Mouse (Mus musculus): ENCODE measurements around the gene Pacsin3. TPM values are rescaled to one million over a fixed set of nuclear protein-coding genes. Genes with fewer than 3 reads are reported as not detected.
"Not testable (repeated sequence)": the region's sequence is repeated elsewhere in the genome, so short reads cannot be mapped to it uniquely, and the experiment has no call there.

Pacsin3 gene
- 30.0 and 38.5 TPM in 2 replicates for polyA plus RNA-seq (2016; fragmentation: Nextera tagmentation; extraction: Ambion mirVana)

- DNase-seq (ENCODE audit: low spot score), result peak; percentile 59
- Histone ChIP-seq H3K36me3 (peaks cover under 1% of the 10 kb centered on the region; the same call in 1 of the 2 replicates), H3K4me3 (peak within 1 kb of the TSS; percentile 70), H3K27me3 (ENCODE audit: insufficient read depth, poor library complexity, severe bottlenecking) (peaks cover 50% of the 10 kb centered on the region), H3K4me1 (replicated peaks) (peaks cover 49% of the 10 kb centered on the region), H3K9me3 (no peaks in the 10 kb centered on the region), H3K27ac (peak within 1 kb of the TSS; percentile 91)
- WGBS, result 1% methylated on average over 27 of the region's 27 CpGs
These were observed at the start of gene Pacsin3 for GRCm38 (mm10) chr2:91255661-91256150. Pacsin3 (plus strand) TSS chr2:91255954.

GRCm38 (mm10) chr2:91206254-91206775, 49.4 kb upstream of the Pacsin3 start:
- Histone ChIP-seq H3K27ac (no peak overlapping the region), H3K36me3 (peaks cover 70% of the 10 kb centered on the region), H3K4me1 (replicated peaks) (peaks cover 25% of the 10 kb centered on the region), H3K27me3 (ENCODE audit: insufficient read depth, poor library complexity, severe bottlenecking) (no peaks in the 10 kb centered on the region), H3K9me3 (no peaks in the 10 kb centered on the region), H3K4me3 (no peak overlapping the region)
- no peak for DNase-seq (ENCODE audit: low spot score)
- WGBS, result 92% methylated on average over 9 of the region's 9 CpGs

- no peak for DNase-seq (ENCODE audit: low spot score)
- H3K4me3 ChIP-seq, result no peak overlapping the region
- H3K27ac ChIP-seq, result no peak overlapping the region
- no peaks in the 10 kb centered on the region for H3K4me1 ChIP-seq (replicated peaks)
- H3K9me3 ChIP-seq, result no peaks in the 10 kb centered on the region
- peaks cover 91% of the 10 kb centered on the region for H3K36me3 ChIP-seq
- H3K27me3 ChIP-seq (ENCODE audit: insufficient read depth, poor library complexity, severe bottlenecking), result no peaks in the 10 kb centered on the region
These were observed 42.4 kb upstream of the Pacsin3 start for GRCm38 (mm10) chr2:91213311-91213710.

GRCm38 (mm10) chr2:91217032-91217431, 38.7 kb upstream of the Pacsin3 start:
- DNase-seq (ENCODE audit: low spot score), result no peak
- H3K27me3 ChIP-seq (ENCODE audit: insufficient read depth, poor library complexity, severe bottlenecking), result no peaks in the 10 kb centered on the region
- H3K4me3 ChIP-seq, result no peak overlapping the region
- H3K27ac ChIP-seq, result no peak overlapping the region
- peaks cover 57% of the 10 kb centered on the region for H3K36me3 ChIP-seq
- no peaks in the 10 kb centered on the region for H3K4me1 ChIP-seq (replicated peaks)
- no peaks in the 10 kb centered on the region for H3K9me3 ChIP-seq
- WGBS, result 71% methylated on average over 4 of the region's 4 CpGs

- Histone ChIP-seq H3K4me1 (replicated peaks) (no peaks in the 10 kb centered on the region), H3K27ac (no peak overlapping the region), H3K27me3 (ENCODE audit: insufficient read depth, poor library complexity, severe bottlenecking) (no peaks in the 10 kb centered on the region), H3K4me3 (no peak overlapping the region), H3K9me3 (no peaks in the 10 kb centered on the region), H3K36me3 (peaks cover 23% of the 10 kb centered on the region)
- DNase-seq (ENCODE audit: low spot score), result no peak
- 91% methylated on average over 3 of the region's 3 CpGs for WGBS
These were observed 35.3 kb upstream of the Pacsin3 start for GRCm38 (mm10) chr2:91220501-91220900.

GRCm38 (mm10) chr2:91223614-91224013, 32.1 kb upstream of the Pacsin3 start:
- Histone ChIP-seq H3K4me1 (replicated peaks) (no peaks in the 10 kb centered on the region), H3K27me3 (ENCODE audit: insufficient read depth, poor library complexity, severe bottlenecking) (no peaks in the 10 kb centered on the region)

GRCm38 (mm10) chr2:91229735-91230134, 26.0 kb upstream of the Pacsin3 start:
- H3K27ac ChIP-seq, result no peak overlapping the region
- no peaks in the 10 kb centered on the region for H3K9me3 ChIP-seq
- no peak for DNase-seq (ENCODE audit: low spot score)
- no peak overlapping the region for H3K4me3 ChIP-seq
- H3K27me3 ChIP-seq (ENCODE audit: insufficient read depth, poor library complexity, severe bottlenecking), result no peaks in the 10 kb centered on the region
- H3K36me3 ChIP-seq, result 0 out of 2 replicates have a peak, but pooled peaks cover 8% of the 10 kb centered on the region
- no peaks in the 10 kb centered on the region for H3K4me1 ChIP-seq (replicated peaks)
- 79% methylated on average over 2 of the region's 2 CpGs for WGBS

More at GRCm38 (mm10) chr2:91223614-91224013, 32.1 kb upstream of the Pacsin3 start:
- 88% methylated on average over 2 of the region's 2 CpGs for WGBS
- DNase-seq (ENCODE audit: low spot score), result no peak
- Histone ChIP-seq H3K9me3 (no peaks in the 10 kb centered on the region), H3K4me3 (no peak overlapping the region), H3K27ac (no peak overlapping the region), H3K36me3 (no peaks in the 10 kb centered on the region)

- H3K36me3 ChIP-seq, result peaks cover 12% of the 10 kb centered on the region; the same call in 1 of the 2 replicates
- no peaks in the 10 kb centered on the region for H3K27me3 ChIP-seq (ENCODE audit: insufficient read depth, poor library complexity, severe bottlenecking)
- peaks cover 11% of the 10 kb centered on the region for H3K4me1 ChIP-seq (replicated peaks)
- peak within 1 kb of the TSS; percentile 56 for H3K4me3 ChIP-seq
- WGBS, result under 1% methylated on average over 48 of the region's 48 CpGs
- peak; percentile 96 for DNase-seq (ENCODE audit: low spot score)
- H3K27ac ChIP-seq, result peak within 1 kb of the TSS; percentile 88
- no peaks in the 10 kb centered on the region for H3K9me3 ChIP-seq
These were observed 18.9 kb upstream of the Pacsin3 start, which contains the start of gene Ddb2 for GRCm38 (mm10) chr2:91236601-91237510. Ddb2 (minus strand) TSS chr2:91236982.

GRCm38 (mm10) chr2:91237511-91238080, 18.2 kb upstream of the Pacsin3 start:
- Histone ChIP-seq H3K27ac (peak overlapping the region; percentile 88), H3K4me3 (peak overlapping the region; percentile 56), H3K4me1 (replicated peaks) (peaks cover 11% of the 10 kb centered on the region), H3K36me3 (peaks cover 12% of the 10 kb centered on the region; the same call in 1 of the 2 replicates)
- H3K27me3 ChIP-seq (ENCODE audit: insufficient read depth, poor library complexity, severe bottlenecking); H3K9me3 ChIP-seq; DNase-seq (ENCODE audit: low spot score): not testable (repeated sequence)
- WGBS, result 28% methylated on average over 4 of the region's 4 CpGs

GRCm38 (mm10) chr2:91242547-91242946, 13.2 kb upstream of the Pacsin3 start:
- Histone ChIP-seq H3K4me1 (replicated peaks) (peaks cover 8% of the 10 kb centered on the region; the same call in 1 of the 2 replicates), H3K4me3 (no peak overlapping the region), H3K9me3 (no peaks in the 10 kb centered on the region), H3K36me3 (peaks cover 4% of the 10 kb centered on the region; the same call in 1 of the 2 replicates), H3K27me3 (ENCODE audit: insufficient read depth, poor library complexity, severe bottlenecking) (no peaks in the 10 kb centered on the region), H3K27ac (no peak overlapping the region)
- 81% methylated on average over 5 of the region's 5 CpGs for WGBS
- DNase-seq (ENCODE audit: low spot score), result no peak

- H3K36me3 ChIP-seq, result peaks cover 4% of the 10 kb centered on the region; the same call in 1 of the 2 replicates
- 59% methylated on average over 3 of the region's 3 CpGs for WGBS
- no peak for DNase-seq (ENCODE audit: low spot score)
- no peak overlapping the region for H3K4me3 ChIP-seq
- no peaks in the 10 kb centered on the region for H3K27me3 ChIP-seq (ENCODE audit: insufficient read depth, poor library complexity, severe bottlenecking)
- H3K4me1 ChIP-seq (replicated peaks), result peaks cover 5% of the 10 kb centered on the region; the same call in 1 of the 2 replicates
- H3K9me3 ChIP-seq, result no peaks in the 10 kb centered on the region
- peak overlapping the region; percentile 50; the same call in 1 of the 2 replicates for H3K27ac ChIP-seq
These were observed 12.3 kb upstream of the Pacsin3 start for GRCm38 (mm10) chr2:91243416-91243815.

- DNase-seq (ENCODE audit: low spot score), result no peak
- Histone ChIP-seq H3K4me1 (replicated peaks) (peaks cover 5% of the 10 kb centered on the region; the same call in 1 of the 2 replicates), H3K36me3 (peaks cover 4% of the 10 kb centered on the region; the same call in 1 of the 2 replicates), H3K4me3 (no peak overlapping the region), H3K9me3 (no peaks in the 10 kb centered on the region), H3K27ac (no peak overlapping the region), H3K27me3 (ENCODE audit: insufficient read depth, poor library complexity, severe bottlenecking) (no peaks in the 10 kb centered on the region)
- 82% methylated on average over 5 of the region's 5 CpGs for WGBS
These were observed 11.1 kb upstream of the Pacsin3 start for GRCm38 (mm10) chr2:91244557-91245228.

Data from hindbrain, embryonic 10.5 days (tissue).